Mouse (Mus musculus) E14TG2a.4 (cell line): Measurements from ENCODE around the gene Rwdd2a.

Experiments used
- H3K27me3 ChIP-seq: 2 replicates; pipeline ENCODE4 v1.6.1; 2014; ENCODE audit warnings: low read length, control low read depth; ENCODE audit not compliant: insufficient read depth
- H3K36me3 ChIP-seq: 2 replicates; pipeline ENCODE4 v1.6.1; 2014; ENCODE audit warnings: low read length, control low read depth; ENCODE audit not compliant: insufficient read depth
- H3K4me1 ChIP-seq: replicated peaks from 2 replicates; pipeline ENCODE4 v1.6.1; 2014; ENCODE audit warnings: low read depth, low read length, control low read depth
- H3K4me3 ChIP-seq: replicated peaks from 2 replicates; pipeline ENCODE4 v1.5.1; 2014; ENCODE audit warnings: mild to moderate bottlenecking, low read length
- H3K9me3 ChIP-seq: 2 replicates; pipeline ENCODE4 v1.6.1; 2014; ENCODE audit warnings: low read length, control low read depth
- CTCF ChIP-seq: conservative IDR thresholded peaks from 2 replicates; pipeline ENCODE4 v1.5.1; 2014; ENCODE audit warnings: low read length
- NANOG ChIP-seq: IDR thresholded peaks from 2 replicates; pipeline ENCODE4 v1.6.1; 2014; ENCODE audit warnings: borderline replicate concordance, low read length, mixed read lengths
- POU5F1 ChIP-seq: IDR thresholded peaks from 2 replicates; pipeline ENCODE4 v1.6.1; 2014; ENCODE audit warnings: low read length, borderline replicate concordance

Gene Rwdd2a

GRCm38 (mm10) chr9:86554641-86555040 is 17.1 kb upstream of the Rwdd2a start:
- TF ChIP-seq POU5F1 (no peak), NANOG (no peak), CTCF (no peak)
- Histone ChIP-seq H3K4me1 (no peaks in the 10 kb centered on the region), H3K27me3 (no peaks in the 10 kb centered on the region), H3K9me3 (no peaks in the 10 kb centered on the region), H3K36me3 (peaks cover 89% of the 10 kb centered on the region), H3K4me3 (no peak overlapping the region)

- H3K4me1 ChIP-seq = peaks cover 16% of the 10 kb centered on the region
- no peak overlapping the region for H3K4me3 ChIP-seq
- no peaks in the 10 kb centered on the region for H3K9me3 ChIP-seq
- peaks cover 94% of the 10 kb centered on the region for H3K36me3 ChIP-seq
- no peaks in the 10 kb centered on the region for H3K27me3 ChIP-seq
- TF ChIP-seq POU5F1 (no peak), NANOG (no peak), CTCF (no peak)
Measured at GRCm38 (mm10) chr9:86560543-86560942, 11.2 kb upstream of the Rwdd2a start.

GRCm38 (mm10) chr9:86569314-86569910 is 2.4 kb upstream of the Rwdd2a start:
- H3K9me3 ChIP-seq = no peaks in the 10 kb centered on the region
- H3K4me1 ChIP-seq = peaks cover 62% of the 10 kb centered on the region
- H3K27me3 ChIP-seq = no peaks in the 10 kb centered on the region
- TF ChIP-seq POU5F1 (no peak), NANOG (no peak), CTCF (no peak)
- H3K4me3 ChIP-seq = 0 out of 2 replicates have a peak overlapping the region, but pooled peaks have one; percentile 5
- peaks cover 62% of the 10 kb centered on the region for H3K36me3 ChIP-seq

- TF ChIP-seq NANOG (no peak), CTCF (no peak), POU5F1 (no peak)
- peaks cover 52% of the 10 kb centered on the region for H3K4me1 ChIP-seq
- no peaks in the 10 kb centered on the region for H3K27me3 ChIP-seq
Measured at GRCm38 (mm10) chr9:86570261-86570890, 1.4 kb upstream of the Rwdd2a start.

GRCm38 (mm10) chr9:86570946-86571345 is 845 bp upstream of the Rwdd2a start:
- Histone ChIP-seq H3K4me3 (peak overlapping the region; percentile 93), H3K36me3 (peaks cover 56% of the 10 kb centered on the region), H3K27me3 (no peaks in the 10 kb centered on the region), H3K4me1 (peaks cover 50% of the 10 kb centered on the region), H3K9me3 (no peaks in the 10 kb centered on the region)
- TF ChIP-seq CTCF (no peak), POU5F1 (no peak), NANOG (no peak)

More at GRCm38 (mm10) chr9:86570261-86570890, 1.4 kb upstream of the Rwdd2a start:
- no peaks in the 10 kb centered on the region for H3K9me3 ChIP-seq
- peaks cover 59% of the 10 kb centered on the region for H3K36me3 ChIP-seq
- H3K4me3 ChIP-seq = peak overlapping the region; percentile 93

- Histone ChIP-seq H3K36me3 (peaks cover 47% of the 10 kb centered on the region), H3K9me3 (no peaks in the 10 kb centered on the region), H3K4me3 (peak overlapping the region; percentile 93), H3K4me1 (peaks cover 49% of the 10 kb centered on the region), H3K27me3 (no peaks in the 10 kb centered on the region)
- TF ChIP-seq POU5F1 (no peak), CTCF (no peak), NANOG (no peak)
Measured at GRCm38 (mm10) chr9:86572196-86572595, 405 bp downstream of the Rwdd2a start.

- H3K27me3 ChIP-seq = no peaks in the 10 kb centered on the region
- peaks cover 52% of the 10 kb centered on the region for H3K4me1 ChIP-seq
- H3K36me3 ChIP-seq = peaks cover 41% of the 10 kb centered on the region
- TF ChIP-seq NANOG = no peak
- no peak for TF ChIP-seq POU5F1
- peak; percentile 61 for TF ChIP-seq CTCF
- H3K4me3 ChIP-seq = peak overlapping the region; percentile 93
- no peaks in the 10 kb centered on the region for H3K9me3 ChIP-seq
Measured at GRCm38 (mm10) chr9:86572636-86573291, 973 bp downstream of the Rwdd2a start.

- Histone ChIP-seq H3K4me3 (no peak overlapping the region), H3K9me3 (no peaks in the 10 kb centered on the region), H3K27me3 (no peaks in the 10 kb centered on the region), H3K4me1 (peaks cover 48% of the 10 kb centered on the region), H3K36me3 (peaks cover 31% of the 10 kb centered on the region)
- TF ChIP-seq POU5F1 (no peak), NANOG (no peak), CTCF (no peak)
Measured at GRCm38 (mm10) chr9:86573616-86574303, 2.0 kb downstream of the Rwdd2a start.

- Histone ChIP-seq H3K36me3 (peaks cover 20% of the 10 kb centered on the region), H3K4me3 (no peak overlapping the region), H3K4me1 (peaks cover 36% of the 10 kb centered on the region), H3K9me3 (no peaks in the 10 kb centered on the region), H3K27me3 (no peaks in the 10 kb centered on the region)
- no peak for TF ChIP-seq CTCF
- TF ChIP-seq NANOG = no peak
- TF ChIP-seq POU5F1 = no peak
Measured at GRCm38 (mm10) chr9:86575178-86575577, 3.4 kb downstream of the Rwdd2a start.
